Mouse (Mus musculus): Measurements from ENCODE around the gene Pou3f3. TPM values are rescaled to one million over a fixed set of nuclear protein-coding genes. Genes with fewer than 3 reads are reported as not detected.

The Pou3f3 gene
- not detected in 2 replicates for polyA plus RNA-seq (2015; fragmentation: Nextera tagmentation; extraction: Ambion mirVana)

DNA sequence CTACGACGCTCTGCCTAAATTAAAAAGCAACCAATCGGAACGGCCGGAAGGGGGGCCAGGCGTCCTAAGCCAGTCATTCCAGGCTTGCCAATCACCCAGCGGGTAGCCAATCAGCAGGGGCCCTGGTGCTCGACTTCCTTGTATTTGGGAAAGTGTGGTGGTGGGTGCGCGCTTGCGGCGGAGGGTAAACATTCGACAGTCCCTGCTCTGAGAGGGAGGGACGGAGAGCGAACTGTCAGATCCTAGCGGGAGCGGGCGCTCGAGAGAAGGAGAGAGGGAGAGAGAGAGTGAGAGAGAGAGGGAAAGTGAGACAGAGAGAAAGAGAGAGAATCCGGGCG, at the start of gene Pou3f3:
TSS of gene Pou3f3 (plus strand) at position 191 of the 338 bp plus-strand sequence.
- WGBS: under 1% methylated on average over 21 of the region's 21 CpGs
- H3K9me3 ChIP-seq (replicated peaks; ENCODE audit: control insufficient read depth, low read length): no peaks in the 10 kb centered on the region
- H3K4me2 ChIP-seq (ENCODE audit: low read depth, low read length): peak within 1 kb of the TSS; percentile 67
- H3K9ac ChIP-seq (ENCODE audit: low read length): peak within 1 kb of the TSS; percentile 31
- peak; percentile 36; the same call in 1 of the 2 replicates for ATAC-seq (ENCODE audit: insufficient read depth, low FRiP score)
- H3K27me3 ChIP-seq (ENCODE audit: control insufficient read depth, insufficient read depth, low read length): peaks cover 81% of the 10 kb centered on the region
- H3K27ac ChIP-seq (ENCODE audit: low read length): no peak within 1 kb of the TSS
- H3K4me3 ChIP-seq (replicated peaks; ENCODE audit: low read length): peak within 1 kb of the TSS; percentile 43
- H3K4me1 ChIP-seq (ENCODE audit: control insufficient read depth, insufficient read depth, low read length): peaks cover 23% of the 10 kb centered on the region
- no peaks in the 10 kb centered on the region for H3K36me3 ChIP-seq (ENCODE audit: control insufficient read depth, insufficient read depth, low read length)

DNA sequence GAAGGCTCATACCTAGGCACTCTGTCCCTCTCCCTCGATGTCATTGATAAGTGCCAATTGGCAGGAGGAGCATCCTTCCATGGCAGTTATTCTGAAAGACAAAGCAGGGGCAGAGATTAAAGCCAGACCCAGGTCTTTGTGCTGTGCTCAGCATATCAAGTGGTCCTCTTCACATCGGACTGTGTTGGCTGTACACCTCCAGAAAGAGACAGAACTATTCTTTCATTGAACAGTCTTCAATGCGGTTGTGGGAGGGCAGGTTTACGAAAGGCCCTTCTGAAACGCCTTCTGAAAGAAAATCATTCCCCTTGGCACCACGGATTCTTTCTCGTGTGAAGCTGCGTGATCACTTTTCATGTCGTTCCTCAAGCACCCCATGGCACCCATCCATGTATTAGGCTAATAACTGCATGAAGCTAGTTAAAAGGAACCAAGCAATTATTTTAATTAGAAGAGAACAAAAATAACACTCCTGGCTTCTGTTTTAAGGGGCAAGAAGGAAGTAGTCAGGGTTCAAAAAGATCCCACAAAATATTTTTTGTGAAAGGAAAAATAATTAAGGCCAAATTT, 47.1 kb upstream of the Pou3f3 start:
- Histone ChIP-seq H3K9ac (ENCODE audit: low read length) (no peak overlapping the region), H3K27me3 (ENCODE audit: control insufficient read depth, insufficient read depth, low read length) (no peaks in the 10 kb centered on the region), H3K27ac (ENCODE audit: low read length) (no peak overlapping the region), H3K4me1 (ENCODE audit: control insufficient read depth, insufficient read depth, low read length) (no peaks in the 10 kb centered on the region), H3K36me3 (ENCODE audit: control insufficient read depth, insufficient read depth, low read length) (no peaks in the 10 kb centered on the region), H3K4me2 (ENCODE audit: low read depth, low read length) (no peak overlapping the region), H3K9me3 (replicated peaks; ENCODE audit: control insufficient read depth, low read length) (no peaks in the 10 kb centered on the region), H3K4me3 (replicated peaks; ENCODE audit: low read length) (no peak overlapping the region)
- WGBS: 84% methylated on average over 9 of the region's 9 CpGs
- ATAC-seq (ENCODE audit: insufficient read depth, low FRiP score): no peak

DNA sequence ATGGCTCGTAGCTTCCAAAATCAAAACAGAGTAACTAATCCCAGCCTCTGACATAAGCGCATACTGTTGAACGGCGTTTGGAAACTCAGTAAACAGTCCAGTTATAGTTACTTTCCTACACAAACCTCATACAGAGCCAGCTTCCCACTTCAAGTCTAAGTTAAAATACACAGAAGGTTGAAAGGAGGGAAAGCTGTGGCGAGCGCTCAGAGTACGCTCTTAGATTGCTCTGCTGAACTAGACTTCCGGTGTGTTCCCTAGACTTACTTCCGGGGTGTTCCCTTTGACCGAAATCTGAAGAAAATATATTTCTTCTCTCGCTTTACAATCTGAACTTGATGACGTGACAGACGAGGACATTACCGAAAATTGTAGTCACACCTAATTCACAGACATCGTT, 44.1 kb upstream of the Pou3f3 start:
- 84% methylated on average over 15 of the region's 15 CpGs for WGBS
- Histone ChIP-seq H3K27me3 (ENCODE audit: control insufficient read depth, insufficient read depth, low read length) (no peaks in the 10 kb centered on the region), H3K9me3 (replicated peaks; ENCODE audit: control insufficient read depth, low read length) (no peaks in the 10 kb centered on the region), H3K36me3 (ENCODE audit: control insufficient read depth, insufficient read depth, low read length) (no peaks in the 10 kb centered on the region), H3K27ac (ENCODE audit: low read length) (no peak overlapping the region), H3K4me1 (ENCODE audit: control insufficient read depth, insufficient read depth, low read length) (no peaks in the 10 kb centered on the region), H3K9ac (ENCODE audit: low read length) (no peak overlapping the region), H3K4me2 (ENCODE audit: low read depth, low read length) (no peak overlapping the region), H3K4me3 (replicated peaks; ENCODE audit: low read length) (no peak overlapping the region)
- ATAC-seq (ENCODE audit: insufficient read depth, low FRiP score): no peak

DNA sequence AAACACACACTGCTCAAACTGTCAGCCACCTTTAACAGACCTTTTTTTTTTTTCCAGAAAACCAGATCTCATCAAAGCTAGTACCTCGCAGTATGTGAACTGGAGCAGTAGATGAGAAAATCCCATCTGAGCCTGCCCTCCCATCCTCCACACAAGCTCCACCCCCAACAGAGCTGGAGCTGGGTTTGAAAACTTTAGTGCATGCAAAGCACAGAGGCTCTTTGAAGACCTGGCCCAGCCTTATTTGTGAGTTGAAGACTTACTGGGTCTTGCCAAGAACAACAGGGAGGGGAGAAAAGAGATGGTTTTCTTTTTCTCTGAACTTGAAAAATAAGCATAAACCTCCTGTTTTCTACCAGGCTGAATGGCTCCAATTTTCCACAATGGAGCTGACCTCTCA, 28.0 kb upstream of the Pou3f3 start:
- no peak overlapping the region for H3K27ac ChIP-seq (ENCODE audit: low read length)
- no peaks in the 10 kb centered on the region for H3K27me3 ChIP-seq (ENCODE audit: control insufficient read depth, insufficient read depth, low read length)
- no peak overlapping the region for H3K4me3 ChIP-seq (replicated peaks; ENCODE audit: low read length)
- H3K36me3 ChIP-seq (ENCODE audit: control insufficient read depth, insufficient read depth, low read length): no peaks in the 10 kb centered on the region
- 77% methylated on average over 1 of the region's 1 CpGs for WGBS
- H3K4me2 ChIP-seq (ENCODE audit: low read depth, low read length): no peak overlapping the region
- H3K9ac ChIP-seq (ENCODE audit: low read length): no peak overlapping the region
- ATAC-seq (ENCODE audit: insufficient read depth, low FRiP score): no peak
- H3K9me3 ChIP-seq (replicated peaks; ENCODE audit: control insufficient read depth, low read length): no peaks in the 10 kb centered on the region
- H3K4me1 ChIP-seq (ENCODE audit: control insufficient read depth, insufficient read depth, low read length): no peaks in the 10 kb centered on the region

DNA sequence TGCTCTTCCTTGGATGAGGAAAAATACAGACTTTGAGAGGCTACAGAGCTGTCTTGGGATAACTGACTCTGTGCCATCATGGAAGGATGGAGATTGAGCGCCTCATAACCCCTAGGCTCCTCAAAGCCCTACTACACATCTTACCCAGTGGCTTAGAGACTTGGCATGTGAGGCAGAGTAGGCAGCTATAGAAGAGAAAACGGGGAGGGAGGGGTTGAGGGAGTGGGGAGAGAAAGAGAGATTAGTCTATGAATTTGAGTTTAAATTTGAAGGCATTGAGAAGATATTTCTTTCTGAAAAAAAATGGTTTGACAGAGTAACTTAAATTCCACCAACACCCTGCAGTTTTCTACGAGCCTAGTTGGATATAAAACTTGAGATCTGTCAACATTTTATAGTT, 14.9 kb upstream of the Pou3f3 start:
- ATAC-seq (ENCODE audit: insufficient read depth, low FRiP score): no peak
- peaks cover 29% of the 10 kb centered on the region for H3K27me3 ChIP-seq (ENCODE audit: control insufficient read depth, insufficient read depth, low read length)
- no peaks in the 10 kb centered on the region for H3K9me3 ChIP-seq (replicated peaks; ENCODE audit: control insufficient read depth, low read length)
- H3K27ac ChIP-seq (ENCODE audit: low read length): no peak overlapping the region
- 67% methylated on average over 3 of the region's 3 CpGs for WGBS
- no peak overlapping the region for H3K4me3 ChIP-seq (replicated peaks; ENCODE audit: low read length)
- no peaks in the 10 kb centered on the region for H3K36me3 ChIP-seq (ENCODE audit: control insufficient read depth, insufficient read depth, low read length)
- H3K9ac ChIP-seq (ENCODE audit: low read length): no peak overlapping the region
- no peak overlapping the region for H3K4me2 ChIP-seq (ENCODE audit: low read depth, low read length)
- no peaks in the 10 kb centered on the region for H3K4me1 ChIP-seq (ENCODE audit: control insufficient read depth, insufficient read depth, low read length)

DNA sequence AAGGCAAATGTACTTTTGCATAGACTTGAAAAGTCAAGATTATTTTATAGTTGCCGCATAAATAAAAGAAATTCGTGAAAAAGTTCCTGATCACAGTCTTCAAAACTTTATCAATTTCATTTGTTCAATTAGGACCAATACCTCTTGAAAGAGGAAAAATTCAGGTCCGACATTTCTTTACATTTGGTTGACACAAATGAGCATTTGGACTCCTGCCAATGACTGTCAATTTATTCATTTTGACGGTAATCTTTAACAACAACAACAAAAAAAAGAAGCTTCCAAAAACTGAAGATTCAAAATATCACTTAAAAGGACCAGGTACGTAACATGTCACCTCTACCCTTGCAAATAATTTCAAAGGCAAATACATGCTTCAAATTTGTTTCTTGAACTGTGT, 13.8 kb upstream of the Pou3f3 start:
- Histone ChIP-seq H3K36me3 (ENCODE audit: control insufficient read depth, insufficient read depth, low read length) (no peaks in the 10 kb centered on the region), H3K4me1 (ENCODE audit: control insufficient read depth, insufficient read depth, low read length) (peaks cover 6% of the 10 kb centered on the region; the same call in 1 of the 2 replicates), H3K4me2 (ENCODE audit: low read depth, low read length) (no peak overlapping the region), H3K27ac (ENCODE audit: low read length) (no peak overlapping the region), H3K27me3 (ENCODE audit: control insufficient read depth, insufficient read depth, low read length) (peaks cover 39% of the 10 kb centered on the region), H3K9me3 (replicated peaks; ENCODE audit: control insufficient read depth, low read length) (no peaks in the 10 kb centered on the region), H3K9ac (ENCODE audit: low read length) (no peak overlapping the region), H3K4me3 (replicated peaks; ENCODE audit: low read length) (no peak overlapping the region)
- WGBS: 72% methylated on average over 5 of the region's 5 CpGs
- no peak for ATAC-seq (ENCODE audit: insufficient read depth, low FRiP score)

DNA sequence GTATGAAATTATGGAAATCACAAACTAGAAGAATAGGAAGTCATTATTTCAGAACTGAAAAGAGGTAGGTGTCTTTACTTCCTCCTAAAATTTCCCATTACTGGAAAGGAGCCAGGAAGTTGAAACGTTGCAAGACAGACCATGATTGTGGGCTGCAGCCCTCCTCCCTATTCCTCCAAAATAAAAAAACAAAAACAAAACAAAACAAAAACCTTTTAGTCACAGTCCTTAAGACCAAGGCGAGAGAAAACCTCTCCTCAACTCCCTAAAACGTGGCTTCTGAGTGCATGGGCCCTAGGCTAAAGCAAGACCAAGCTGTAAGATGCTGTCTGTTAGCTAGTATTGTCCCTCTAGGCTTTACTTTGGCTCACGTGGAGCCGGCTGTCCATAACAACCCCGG, 11.7 kb upstream of the Pou3f3 start:
- Histone ChIP-seq H3K27ac (ENCODE audit: low read length) (no peak overlapping the region), H3K4me2 (ENCODE audit: low read depth, low read length) (no peak overlapping the region), H3K36me3 (ENCODE audit: control insufficient read depth, insufficient read depth, low read length) (no peaks in the 10 kb centered on the region), H3K4me3 (replicated peaks; ENCODE audit: low read length) (peak overlapping the region; percentile 23; the same call in 1 of the 2 replicates), H3K9me3 (replicated peaks; ENCODE audit: control insufficient read depth, low read length) (no peaks in the 10 kb centered on the region), H3K27me3 (ENCODE audit: control insufficient read depth, insufficient read depth, low read length) (peaks cover 60% of the 10 kb centered on the region), H3K4me1 (ENCODE audit: control insufficient read depth, insufficient read depth, low read length) (peaks cover 7% of the 10 kb centered on the region; the same call in 1 of the 2 replicates), H3K9ac (ENCODE audit: low read length) (no peak overlapping the region)
- WGBS: 5% methylated on average over 6 of the region's 6 CpGs
- ATAC-seq (ENCODE audit: insufficient read depth, low FRiP score): no peak

DNA sequence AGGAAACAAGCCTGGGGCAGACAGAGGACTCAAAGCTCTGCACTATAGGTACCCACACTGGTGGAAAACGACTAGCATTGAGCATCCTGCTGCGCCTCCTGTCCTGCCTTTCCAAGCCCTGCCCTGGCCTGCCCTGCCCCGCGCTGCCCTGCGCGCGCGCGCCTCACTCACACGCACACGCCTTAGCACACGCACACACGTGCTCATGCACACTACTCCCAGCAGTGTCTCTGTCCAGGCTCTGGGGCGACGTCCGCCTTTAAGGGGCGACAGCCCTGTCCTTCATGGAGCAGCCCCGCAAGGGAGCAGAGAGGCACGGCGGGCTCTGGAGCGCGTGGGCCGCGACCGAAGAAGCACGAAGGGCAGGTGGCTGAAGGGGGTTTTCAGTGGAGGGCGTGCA, 11.2 kb upstream of the Pou3f3 start:
- peak overlapping the region; percentile 46; the same call in 1 of the 2 replicates for H3K4me2 ChIP-seq (ENCODE audit: low read depth, low read length)
- H3K9ac ChIP-seq (ENCODE audit: low read length): no peak overlapping the region
- peak overlapping the region; percentile 23 for H3K4me3 ChIP-seq (replicated peaks; ENCODE audit: low read length)
- H3K27me3 ChIP-seq (ENCODE audit: control insufficient read depth, insufficient read depth, low read length): peaks cover 65% of the 10 kb centered on the region
- no peak overlapping the region for H3K27ac ChIP-seq (ENCODE audit: low read length)
- 0 out of 2 replicates have a peak, but pooled peaks have one; percentile 13 for ATAC-seq (ENCODE audit: insufficient read depth, low FRiP score)
- peaks cover 7% of the 10 kb centered on the region; the same call in 1 of the 2 replicates for H3K4me1 ChIP-seq (ENCODE audit: control insufficient read depth, insufficient read depth, low read length)
- 2% methylated on average over 27 of the region's 27 CpGs for WGBS
- H3K9me3 ChIP-seq (replicated peaks; ENCODE audit: control insufficient read depth, low read length): no peaks in the 10 kb centered on the region
- H3K36me3 ChIP-seq (ENCODE audit: control insufficient read depth, insufficient read depth, low read length): no peaks in the 10 kb centered on the region

DNA sequence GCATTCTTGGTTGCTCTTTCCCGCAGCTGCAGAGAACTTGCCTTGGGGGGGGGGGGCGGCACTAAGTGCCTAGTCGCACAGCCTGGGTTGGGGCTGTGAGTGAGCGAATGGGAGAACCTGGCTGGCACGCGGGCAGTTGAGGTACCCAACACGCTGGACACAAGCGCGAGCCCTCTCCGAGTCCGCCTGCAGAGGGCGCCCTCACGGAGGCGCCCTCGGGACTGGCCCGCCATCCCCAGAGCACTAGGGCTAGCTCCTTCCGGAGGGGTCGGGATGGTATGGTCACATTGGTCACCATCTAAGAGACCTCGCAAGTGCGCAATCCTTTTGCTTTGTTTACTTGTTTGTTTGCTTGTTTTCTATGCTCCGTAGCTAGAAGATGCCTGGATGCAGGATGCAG, 10.8 kb upstream of the Pou3f3 start:
- Histone ChIP-seq H3K9ac (ENCODE audit: low read length) (no peak overlapping the region), H3K27ac (ENCODE audit: low read length) (no peak overlapping the region), H3K4me1 (ENCODE audit: control insufficient read depth, insufficient read depth, low read length) (peaks cover 7% of the 10 kb centered on the region; the same call in 1 of the 2 replicates), H3K27me3 (ENCODE audit: control insufficient read depth, insufficient read depth, low read length) (peaks cover 69% of the 10 kb centered on the region), H3K4me2 (ENCODE audit: low read depth, low read length) (peak overlapping the region; percentile 46; the same call in 1 of the 2 replicates), H3K36me3 (ENCODE audit: control insufficient read depth, insufficient read depth, low read length) (no peaks in the 10 kb centered on the region), H3K9me3 (replicated peaks; ENCODE audit: control insufficient read depth, low read length) (no peaks in the 10 kb centered on the region), H3K4me3 (replicated peaks; ENCODE audit: low read length) (no peak overlapping the region)
- ATAC-seq (ENCODE audit: insufficient read depth, low FRiP score): no peak
- WGBS: under 1% methylated on average over 19 of the region's 21 CpGs
